Mouse (Mus musculus) lung, embryonic 16.5 days (tissue): ENCODE results near the gene Npc1l1. TPM values are rescaled to one million over a fixed set of nuclear protein-coding genes. Genes with fewer than 3 reads are reported as not detected.

Source experiments
- ATAC-seq: fragments of 200-750 bp; cut with Nextera tagmentation; 2 replicates; pipeline ENCODE4 v1.8.0; 2017; ENCODE audit warnings: low read depth, mild to moderate bottlenecking, moderate library complexity
- H3K27ac ChIP-seq: fragments of 300-500 bp; sonication (generic); 2 replicates; pipeline ENCODE4 v1.5.1; 2014; ENCODE audit warnings: mild to moderate bottlenecking, control low read depth, low read length
- H3K27me3 ChIP-seq: fragments of 300-500 bp; sonication (generic); 2 replicates; pipeline ENCODE4 v1.6.1; 2014; ENCODE audit warnings: low read depth, low read length, mixed read lengths; ENCODE audit not compliant: control insufficient read depth, insufficient read depth
- H3K36me3 ChIP-seq: fragments of 300-500 bp; sonication (generic); 2 replicates; pipeline ENCODE4 v1.6.1; 2014; ENCODE audit warnings: low read length; ENCODE audit not compliant: control insufficient read depth, insufficient read depth
- H3K4me1 ChIP-seq: fragments of 300-500 bp; sonication (generic); replicated peaks from 2 replicates; pipeline ENCODE4 v1.6.1; 2014; ENCODE audit warnings: low read length, mixed read lengths; ENCODE audit not compliant: control insufficient read depth, insufficient read depth
- H3K4me2 ChIP-seq: fragments of 300-500 bp; sonication (generic); 2 replicates; pipeline ENCODE4 v1.6.1; 2014; ENCODE audit warnings: low read depth, low read length, control low read depth
- H3K4me3 ChIP-seq: fragments of 300-500 bp; sonication (generic); 2 replicates; pipeline ENCODE4 v1.5.1; 2014; ENCODE audit warnings: mild to moderate bottlenecking, low read length, control low read depth
- H3K9ac ChIP-seq: fragments of 300-500 bp; sonication (generic); 2 replicates; pipeline ENCODE4 v1.6.1; 2014; ENCODE audit warnings: low read length, control low read depth
- H3K9me3 ChIP-seq: fragments of 300-500 bp; sonication (generic); 2 replicates; pipeline ENCODE4 v1.6.1; 2016; ENCODE audit warnings: low read length; ENCODE audit not compliant: control insufficient read depth
- WGBS: fragments of 180-500 bp; shearing (Covaris S2); extraction: QIAGEN DNeasy Blood & Tissue Kit; methylation state at CpG from one replicate; pipeline ENCODE4 v1.1.7; 2014; 5-methylcytosine and 5-hydroxymethylcytosine counted together
- polyA plus RNA-seq: library from polyadenylated mRNA; unstranded; fragments of >200 nt; fragmentation: Nextera tagmentation; extraction: Ambion mirVana; gene quantifications from 2 replicates; pipeline ENCODE4 v1.2.1, GENCODE M21; 2015

Gene Npc1l1
- 0.06 TPM in 1 of 2 replicates, not detected in the other for polyA plus RNA-seq

DNA sequence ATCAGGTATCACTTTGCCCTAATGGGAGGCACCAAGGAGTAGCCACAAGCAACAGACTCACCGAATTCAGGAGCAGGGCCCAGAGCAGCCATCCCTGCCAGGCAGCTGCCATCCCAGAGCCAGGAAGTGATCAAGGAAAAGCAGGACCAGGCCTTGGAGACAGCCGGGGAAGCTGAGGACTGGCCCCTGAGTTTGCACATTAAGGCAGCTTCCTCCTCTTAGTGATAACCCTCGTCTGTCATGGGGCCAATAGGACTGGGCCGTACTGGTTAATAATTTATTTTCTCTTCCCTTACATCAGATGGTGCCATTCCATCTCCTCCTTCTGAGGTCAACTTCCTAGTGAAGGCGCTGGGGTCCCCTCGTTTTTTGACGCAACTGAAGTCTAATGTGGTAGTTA, at the start of gene Npc1l1:
TSS of gene Npc1l1 (minus strand) at position 132 of the 400 bp plus-strand sequence.
- no peak for ATAC-seq
- Histone ChIP-seq H3K4me3 (no peak within 1 kb of the TSS), H3K9me3 (peaks cover 2% of the 10 kb centered on the region; the same call in 1 of the 2 replicates), H3K27me3 (no peaks in the 10 kb centered on the region; the same call in 1 of the 2 replicates), H3K9ac (no peak within 1 kb of the TSS), H3K36me3 (no peaks in the 10 kb centered on the region), H3K4me2 (no peak within 1 kb of the TSS), H3K27ac (no peak within 1 kb of the TSS), H3K4me1 (no peaks in the 10 kb centered on the region)
- 60% methylated on average over 7 of the region's 7 CpGs for WGBS

GRCm38 (mm10) chr11:6276466-6276865, 46.5 kb upstream of the Npc1l1 start:
- Histone ChIP-seq H3K4me2 (no peak overlapping the region), H3K9me3 (no peaks in the 10 kb centered on the region), H3K27ac (no peak overlapping the region), H3K9ac (no peak overlapping the region), H3K4me3 (no peak overlapping the region), H3K36me3 (peaks cover 4% of the 10 kb centered on the region; the same call in 1 of the 2 replicates), H3K4me1 (peaks cover 16% of the 10 kb centered on the region), H3K27me3 (no peaks in the 10 kb centered on the region)
- ATAC-seq, result no peak
- 63% methylated on average over 3 of the region's 3 CpGs for WGBS

DNA sequence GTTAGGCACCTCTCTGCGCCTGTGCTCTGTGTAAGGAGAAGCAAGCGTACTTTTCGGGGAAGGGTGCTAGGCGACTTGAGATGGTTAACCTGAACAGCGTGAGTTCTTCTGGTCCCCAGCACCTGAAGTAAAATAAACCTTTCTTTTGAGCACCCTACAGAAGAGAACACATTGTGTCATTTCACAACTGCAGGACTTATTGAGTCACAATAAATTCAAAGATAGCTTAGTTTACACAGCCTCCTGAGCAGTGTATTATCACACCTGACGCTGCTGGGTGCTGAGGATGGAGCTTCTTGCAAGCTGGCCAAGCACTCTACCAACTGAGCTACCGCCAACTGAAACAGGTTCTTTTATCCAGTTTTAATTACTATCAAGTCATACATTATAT, 45.1 kb upstream of the Npc1l1 start:
- 21% methylated on average over 7 of the region's 7 CpGs for WGBS

DNA sequence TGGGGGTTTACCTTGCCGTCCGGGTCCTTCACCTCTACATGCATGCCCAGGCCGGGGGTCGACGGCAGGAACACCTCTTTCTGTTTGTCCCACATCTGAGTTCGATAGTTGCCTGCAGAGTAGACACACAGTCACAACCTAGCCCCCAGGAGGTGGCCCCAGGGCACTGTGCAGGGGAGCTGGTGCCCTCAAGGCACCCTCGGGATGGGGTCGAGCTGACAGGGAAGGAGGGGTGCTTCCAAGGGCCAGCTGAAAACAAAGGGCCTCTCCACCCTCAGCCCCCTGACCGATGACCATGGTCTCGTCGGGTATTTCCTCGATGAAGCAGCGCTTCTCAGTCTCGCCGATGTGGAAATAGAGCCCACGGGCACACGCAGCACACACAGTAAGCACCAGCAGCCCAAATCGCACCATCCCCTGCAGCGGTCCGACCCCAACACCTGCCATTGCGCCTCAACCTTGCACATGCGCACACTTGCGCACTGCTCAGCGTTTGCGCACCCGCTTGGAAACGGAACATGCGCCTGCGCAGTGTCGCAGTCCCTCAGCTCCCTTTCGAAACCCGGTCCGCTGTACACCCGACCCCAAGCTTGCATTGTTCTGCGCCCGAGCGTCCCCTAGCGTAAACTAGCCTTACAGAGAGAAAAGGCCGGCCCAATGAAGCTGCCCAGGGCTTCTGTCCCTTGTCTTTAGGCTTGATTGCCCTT, 44.6 kb upstream of the Npc1l1 start, which contains the start of gene Tmed4:
TSS of gene Tmed4 (minus strand) at position 484 of the 707 bp plus-strand sequence.
- Histone ChIP-seq H3K27me3 (no peaks in the 10 kb centered on the region), H3K36me3 (peaks cover 7% of the 10 kb centered on the region; the same call in 1 of the 2 replicates), H3K9me3 (no peaks in the 10 kb centered on the region), H3K4me1 (peaks cover 16% of the 10 kb centered on the region), H3K4me3 (peak within 1 kb of the TSS; percentile 87), H3K27ac (peak within 1 kb of the TSS; percentile 46), H3K4me2 (peak within 1 kb of the TSS; percentile 87), H3K9ac (peak within 1 kb of the TSS; percentile 91)
- ATAC-seq, result peak; percentile 99
- under 1% methylated on average over 39 of the region's 39 CpGs for WGBS

More for the DNA sequence above, 45.1 kb upstream of the Npc1l1 start:
- H3K27me3 ChIP-seq, result no peaks in the 10 kb centered on the region
- H3K9ac ChIP-seq, result peak overlapping the region; percentile 91
- H3K4me1 ChIP-seq, result peaks cover 16% of the 10 kb centered on the region
- H3K36me3 ChIP-seq, result peaks cover 7% of the 10 kb centered on the region; the same call in 1 of the 2 replicates
- H3K27ac ChIP-seq, result peak overlapping the region; percentile 12; the same call in 1 of the 2 replicates
- no peaks in the 10 kb centered on the region for H3K9me3 ChIP-seq
- peak overlapping the region; percentile 87 for H3K4me2 ChIP-seq
- ATAC-seq, result no peak
- H3K4me3 ChIP-seq, result peak overlapping the region; percentile 87

GRCm38 (mm10) chr11:6273607-6274006, 43.7 kb upstream of the Npc1l1 start:
- Histone ChIP-seq H3K4me2 (peak overlapping the region; percentile 87), H3K27me3 (no peaks in the 10 kb centered on the region), H3K9ac (peak overlapping the region; percentile 91), H3K9me3 (no peaks in the 10 kb centered on the region), H3K36me3 (peaks cover 7% of the 10 kb centered on the region; the same call in 1 of the 2 replicates), H3K27ac (no peak overlapping the region), H3K4me3 (peak overlapping the region; percentile 87), H3K4me1 (peaks cover 16% of the 10 kb centered on the region)
- ATAC-seq, result no peak
- 36% methylated on average over 11 of the region's 11 CpGs for WGBS

DNA sequence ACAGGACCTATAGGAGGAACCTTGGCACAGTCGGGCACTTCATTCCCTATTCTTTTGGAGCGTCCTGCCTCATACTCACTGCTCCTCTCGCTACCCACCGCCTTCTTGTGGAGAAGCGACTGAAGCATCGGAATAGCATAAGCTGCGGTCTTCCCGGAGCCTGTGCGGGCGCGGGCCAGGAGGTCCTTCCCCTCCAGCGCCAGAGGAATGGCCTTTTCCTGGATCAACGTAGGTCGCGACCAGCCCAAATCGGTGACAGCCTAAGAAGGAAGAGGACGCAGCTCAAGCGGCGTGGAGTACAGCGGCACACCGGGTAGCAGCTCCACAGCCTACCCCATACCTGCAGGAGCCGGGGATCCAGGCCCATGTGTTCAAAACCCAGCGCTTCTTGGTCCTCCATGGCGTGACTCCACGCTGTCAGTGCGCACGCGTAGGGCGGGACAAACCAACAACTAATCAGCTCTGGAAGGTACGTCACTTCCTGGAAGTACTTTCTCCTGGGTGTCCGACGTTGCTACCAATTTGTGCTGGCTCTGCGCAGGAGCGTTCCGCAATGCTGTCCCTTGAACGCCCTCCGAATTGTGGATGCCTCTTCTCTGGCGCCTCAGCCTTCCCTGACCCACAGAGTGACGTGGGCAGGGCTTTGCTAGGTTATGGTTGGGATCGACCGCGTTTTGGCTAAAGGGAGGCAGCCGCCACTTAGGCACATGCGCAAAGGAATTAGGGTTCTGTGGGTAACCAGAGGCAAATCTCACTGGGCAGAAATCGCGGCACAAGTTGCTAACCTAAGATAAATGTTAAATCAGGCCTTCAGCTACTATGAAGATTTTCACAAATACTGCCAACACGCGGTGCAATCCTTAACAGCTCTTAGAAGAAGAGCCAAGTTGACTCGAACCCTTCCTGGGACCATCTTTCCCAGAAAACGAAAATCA, 37.6 kb upstream of the Npc1l1 start, which contains the start of gene Ddx56:
TSS of gene Ddx56 (minus strand) at position 453 of the 935 bp plus-strand sequence.
- peak; percentile 99 for ATAC-seq
- peak within 1 kb of the TSS; percentile 92 for H3K27ac ChIP-seq
- peaks cover 10% of the 10 kb centered on the region for H3K4me1 ChIP-seq
- H3K27me3 ChIP-seq, result no peaks in the 10 kb centered on the region
- no peaks in the 10 kb centered on the region for H3K9me3 ChIP-seq
- peaks cover 37% of the 10 kb centered on the region for H3K36me3 ChIP-seq
- H3K4me2 ChIP-seq, result peak within 1 kb of the TSS; percentile 97
- 2% methylated on average over 50 of the region's 50 CpGs for WGBS
- H3K4me3 ChIP-seq, result peak within 1 kb of the TSS; percentile 98
- peak within 1 kb of the TSS; percentile 95 for H3K9ac ChIP-seq

DNA sequence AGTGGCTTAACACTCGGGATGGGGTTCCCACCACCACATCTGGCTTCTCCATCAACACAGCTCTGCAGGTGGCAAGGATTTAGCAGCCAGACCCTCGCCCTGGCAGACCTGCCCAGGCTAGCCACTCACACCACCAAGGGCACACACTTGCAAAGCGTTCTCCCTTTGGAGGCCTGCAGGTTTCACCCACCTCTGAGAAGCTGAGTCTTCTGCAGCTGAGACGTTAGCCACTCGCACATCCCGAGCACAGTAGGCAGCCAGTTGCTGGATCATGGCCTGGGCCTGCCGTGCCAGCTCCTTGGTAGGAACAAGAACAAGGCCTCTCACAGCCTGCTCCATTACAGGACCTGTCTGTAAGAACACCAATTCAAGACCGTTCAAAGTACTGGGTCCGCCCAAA, 36.7 kb upstream of the Npc1l1 start:
- Histone ChIP-seq H3K27me3 (no peaks in the 10 kb centered on the region), H3K9ac (peak overlapping the region; percentile 95), H3K4me2 (peak overlapping the region; percentile 97), H3K27ac (no peak overlapping the region), H3K4me3 (peak overlapping the region; percentile 98), H3K9me3 (no peaks in the 10 kb centered on the region), H3K36me3 (peaks cover 44% of the 10 kb centered on the region), H3K4me1 (peaks cover 10% of the 10 kb centered on the region)
- WGBS, result 58% methylated on average over 9 of the region's 9 CpGs
- ATAC-seq, result no peak

DNA sequence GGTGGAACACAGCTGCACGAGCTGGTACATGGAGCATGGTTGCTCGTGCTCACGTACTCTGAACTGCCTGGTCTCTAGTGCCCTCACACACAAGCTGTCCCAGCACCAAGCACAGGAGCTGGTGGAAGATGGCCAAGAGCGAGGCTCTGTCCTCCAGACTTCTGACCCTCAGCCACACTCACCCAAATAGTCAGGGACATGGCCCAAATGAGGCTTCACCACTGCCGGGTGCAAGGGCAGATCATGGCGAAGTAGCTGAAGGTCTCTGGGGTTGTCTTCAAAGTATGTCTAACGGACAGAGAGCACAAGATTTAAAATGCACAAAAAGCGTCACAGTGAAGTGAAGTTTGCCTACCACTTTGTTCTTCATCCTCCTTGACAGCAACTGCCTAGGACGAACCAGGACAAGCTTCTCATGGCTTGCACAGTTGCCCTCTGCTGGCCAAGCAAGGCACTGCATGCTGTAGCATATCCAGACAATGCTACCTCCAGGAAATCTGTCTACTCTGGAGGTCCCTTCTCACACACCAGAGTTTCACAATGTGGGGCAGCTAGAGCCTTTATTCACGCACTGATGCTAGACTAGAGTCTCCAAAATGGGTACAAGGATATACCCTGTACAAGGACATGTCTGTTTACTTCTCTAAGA, 31.6 kb upstream of the Npc1l1 start:
- H3K36me3 ChIP-seq, result peaks cover 63% of the 10 kb centered on the region
- no peak overlapping the region for H3K9ac ChIP-seq
- H3K9me3 ChIP-seq, result no peaks in the 10 kb centered on the region
- H3K4me1 ChIP-seq, result peaks cover 6% of the 10 kb centered on the region
- H3K4me2 ChIP-seq, result no peak overlapping the region
- H3K4me3 ChIP-seq, result no peak overlapping the region
- no peak overlapping the region for H3K27ac ChIP-seq
- WGBS, result 73% methylated on average over 10 of the region's 10 CpGs
- H3K27me3 ChIP-seq, result no peaks in the 10 kb centered on the region
- ATAC-seq, result 0 out of 2 replicates have a peak, but pooled peaks have one; percentile 29
